Mouse (Mus musculus): Measurements from ENCODE around the gene Krtap5-2.

DNA sequence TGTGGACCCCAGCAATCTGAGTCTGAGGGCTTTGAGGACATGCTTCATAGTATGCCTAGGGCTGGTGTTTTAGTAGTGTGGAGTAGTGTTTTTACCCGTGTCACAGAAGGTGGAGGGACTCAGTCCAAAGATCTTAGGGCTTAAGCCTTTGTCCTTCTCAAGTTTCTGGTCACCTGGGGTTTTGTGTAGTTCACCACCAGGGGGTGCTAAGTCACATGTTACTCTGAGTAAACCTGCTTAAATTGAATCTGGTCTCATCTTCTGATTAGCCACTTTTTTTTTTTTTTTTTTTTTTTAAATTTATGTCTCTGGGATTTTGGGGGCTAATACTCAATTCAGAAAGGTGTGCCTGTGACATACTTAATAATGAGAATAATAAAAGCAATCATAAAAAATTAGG is 29.8 kb downstream of the Krtap5-2 start:
- no peak for TF ChIP-seq CTCF (IDR thresholded peaks at IDR 0.05; ENCODE audit: borderline replicate concordance, control insufficient read depth, extremely low read depth, insufficient read depth, low read length, poor library complexity)
- TF ChIP-seq POLR2A (IDR thresholded peaks at IDR 0.05; ENCODE audit: control insufficient read depth, extremely low read depth, insufficient read depth, low read length, poor library complexity), result no peak

All from thymus, adult 2 months (tissue).